Mouse (Mus musculus): ENCODE data around the gene Lrp6.

GRCm38 (mm10) chr6:134578039-134578438 is 11.3 kb upstream of the Lrp6 start:
- no peak for TF ChIP-seq TAL1 (IDR thresholded peaks at IDR 0.05; ENCODE audit: low read length)
- TF ChIP-seq GATA1 (IDR thresholded peaks at IDR 0.05; ENCODE audit: low read length), result no peak

Data from erythroblast, embryonic 14.5 days (primary cell).